Mouse (Mus musculus): ENCODE results near the gene AW822073. TPM values are rescaled to one million over a fixed set of nuclear protein-coding genes. Genes with fewer than 3 reads are reported as not detected.
"Not testable (repeated sequence)": the region's sequence is repeated elsewhere in the genome, so short reads cannot be mapped to it uniquely, and the experiment has no call there.

The AW822073 gene
- polyA plus RNA-seq, 1 experiment from 2014 or later, result not detected

- 72% methylated on average over 10 of the region's 10 CpGs for WGBS
These were observed 8.5 kb upstream of the AW822073 start for GRCm38 (mm10) chr10:58233054-58233739.

GRCm38 (mm10) chr10:58232641-58232969, 7.9 kb upstream of the AW822073 start, which contains the start of gene Duxf3:
Duxf3 (minus strand) TSS chr10:58232675.
- H3K9ac ChIP-seq; H3K4me3 ChIP-seq; H3K36me3 ChIP-seq; H3K27ac ChIP-seq; H3K27me3 ChIP-seq; H3K4me2 ChIP-seq (replicated peaks); H3K4me1 ChIP-seq: not testable (repeated sequence)
- H3K9me3 ChIP-seq, result peaks cover 17% of the 10 kb centered on the region
- peak; percentile 59 for ATAC-seq (ENCODE audit: insufficient number of reproducible peaks, insufficient read depth, low FRiP score, low TSS enrichment)
- whole genome bisulfite sequencing, result 84% methylated on average over 6 of the region's 8 CpGs

More at GRCm38 (mm10) chr10:58233054-58233739, 8.5 kb upstream of the AW822073 start:
- not testable (repeated sequence) for H3K36me3 ChIP-seq; H3K4me1 ChIP-seq; H3K27me3 ChIP-seq; H3K4me3 ChIP-seq; H3K9ac ChIP-seq; H3K4me2 ChIP-seq (replicated peaks); H3K27ac ChIP-seq
- H3K9me3 ChIP-seq, result peaks cover 19% of the 10 kb centered on the region
- ATAC-seq (ENCODE audit: insufficient number of reproducible peaks, insufficient read depth, low FRiP score, low TSS enrichment), result peak; percentile 6

- H3K9ac ChIP-seq; H3K4me3 ChIP-seq; H3K27me3 ChIP-seq; H3K4me1 ChIP-seq; H3K4me2 ChIP-seq (replicated peaks); H3K36me3 ChIP-seq; H3K27ac ChIP-seq: not testable (repeated sequence)
- H3K9me3 ChIP-seq, result peaks cover 16% of the 10 kb centered on the region
- ATAC-seq (ENCODE audit: insufficient number of reproducible peaks, insufficient read depth, low FRiP score, low TSS enrichment), result peak; percentile 90
- 87% methylated on average over 35 of the region's 35 CpGs for WGBS
These were observed 7.3 kb upstream of the AW822073 start for GRCm38 (mm10) chr10:58231779-58232640.

GRCm38 (mm10) chr10:58231088-58231487, 6.4 kb upstream of the AW822073 start:
- not testable (repeated sequence) for H3K4me2 ChIP-seq (replicated peaks); H3K4me1 ChIP-seq; H3K27ac ChIP-seq; H3K9ac ChIP-seq; H3K27me3 ChIP-seq; H3K4me3 ChIP-seq; H3K36me3 ChIP-seq
- 84% methylated on average over 5 of the region's 7 CpGs for WGBS
- ATAC-seq (ENCODE audit: insufficient number of reproducible peaks, insufficient read depth, low FRiP score, low TSS enrichment), result peak; percentile 42; the same call in 1 of the 2 replicates
- H3K9me3 ChIP-seq, result peaks cover 19% of the 10 kb centered on the region

- not testable (repeated sequence) for H3K27ac ChIP-seq; H3K4me3 ChIP-seq; H3K36me3 ChIP-seq; ATAC-seq (ENCODE audit: insufficient number of reproducible peaks, insufficient read depth, low FRiP score, low TSS enrichment); H3K27me3 ChIP-seq; H3K4me2 ChIP-seq (replicated peaks); H3K4me1 ChIP-seq; H3K9ac ChIP-seq
- WGBS, result 57% methylated on average over 3 of the region's 3 CpGs
- peaks cover 19% of the 10 kb centered on the region for H3K9me3 ChIP-seq
These were observed 5.3 kb upstream of the AW822073 start for GRCm38 (mm10) chr10:58230021-58230420.

- not testable (repeated sequence) for H3K4me1 ChIP-seq; H3K36me3 ChIP-seq; H3K4me3 ChIP-seq; H3K9ac ChIP-seq; H3K27ac ChIP-seq; H3K4me2 ChIP-seq (replicated peaks); ATAC-seq (ENCODE audit: insufficient number of reproducible peaks, insufficient read depth, low FRiP score, low TSS enrichment); H3K27me3 ChIP-seq
- 80% methylated on average over 3 of the region's 6 CpGs for WGBS
- peaks cover 19% of the 10 kb centered on the region for H3K9me3 ChIP-seq
These were observed 3.1 kb upstream of the AW822073 start for GRCm38 (mm10) chr10:58227798-58228197.

GRCm38 (mm10) chr10:58226357-58226756, 1.6 kb upstream of the AW822073 start:
- not testable (repeated sequence) for H3K27ac ChIP-seq; H3K27me3 ChIP-seq; H3K4me3 ChIP-seq; H3K9me3 ChIP-seq; H3K36me3 ChIP-seq; H3K4me1 ChIP-seq; H3K9ac ChIP-seq; H3K4me2 ChIP-seq (replicated peaks); ATAC-seq (ENCODE audit: insufficient number of reproducible peaks, insufficient read depth, low FRiP score, low TSS enrichment)
- WGBS, result 74% methylated on average over 4 of the region's 4 CpGs

GRCm38 (mm10) chr10:58223972-58224805, 541 bp downstream of the AW822073 start:
- H3K4me3 ChIP-seq; H3K36me3 ChIP-seq; H3K9me3 ChIP-seq; H3K9ac ChIP-seq; ATAC-seq (ENCODE audit: insufficient number of reproducible peaks, insufficient read depth, low FRiP score, low TSS enrichment); H3K4me2 ChIP-seq (replicated peaks); H3K27me3 ChIP-seq; H3K27ac ChIP-seq; H3K4me1 ChIP-seq: not testable (repeated sequence)
- WGBS, result 85% methylated on average over 31 of the region's 31 CpGs

GRCm38 (mm10) chr10:58223161-58223560, 1.6 kb downstream of the AW822073 start:
- not testable (repeated sequence) for H3K4me1 ChIP-seq; ATAC-seq (ENCODE audit: insufficient number of reproducible peaks, insufficient read depth, low FRiP score, low TSS enrichment); H3K36me3 ChIP-seq; H3K27ac ChIP-seq; H3K9me3 ChIP-seq; H3K4me2 ChIP-seq (replicated peaks); H3K27me3 ChIP-seq; H3K9ac ChIP-seq; H3K4me3 ChIP-seq
- WGBS, result 88% methylated on average over 4 of the region's 6 CpGs

GRCm38 (mm10) chr10:58221571-58221970, 3.2 kb downstream of the AW822073 start:
- not testable (repeated sequence) for H3K4me2 ChIP-seq (replicated peaks); H3K9ac ChIP-seq; ATAC-seq (ENCODE audit: insufficient number of reproducible peaks, insufficient read depth, low FRiP score, low TSS enrichment); H3K36me3 ChIP-seq; H3K27me3 ChIP-seq; H3K4me1 ChIP-seq; H3K27ac ChIP-seq; H3K4me3 ChIP-seq
- 88% methylated on average over 2 of the region's 2 CpGs for WGBS
- peaks cover 12% of the 10 kb centered on the region for H3K9me3 ChIP-seq

- H3K36me3 ChIP-seq, result no peaks in the 10 kb centered on the region
- no peak overlapping the region for H3K4me2 ChIP-seq (replicated peaks)
- H3K27ac ChIP-seq, result no peak overlapping the region
- 86% methylated on average over 6 of the region's 6 CpGs for WGBS
- no peaks in the 10 kb centered on the region for H3K4me1 ChIP-seq
- peaks cover 8% of the 10 kb centered on the region for H3K9me3 ChIP-seq
- no peak for ATAC-seq (ENCODE audit: insufficient number of reproducible peaks, insufficient read depth, low FRiP score, low TSS enrichment)
- H3K4me3 ChIP-seq, result no peak overlapping the region
- H3K9ac ChIP-seq, result no peak overlapping the region
- H3K27me3 ChIP-seq, result no peaks in the 10 kb centered on the region
These were observed 4.0 kb downstream of the AW822073 start for GRCm38 (mm10) chr10:58220726-58221125.
